Mouse (Mus musculus): ENCODE results near the gene Dnajb11.

- no peak for TF ChIP-seq CTCF (IDR thresholded peaks at IDR 0.05; ENCODE audit: low read depth)
- no peak for TF ChIP-seq EP300 (IDR thresholded peaks at IDR 0.05; ENCODE audit: low read depth)
These were observed 60.4 kb downstream of the Dnajb11 start, which contains the start of gene Fetub for GRCm38 (mm10) chr16:22918034-22918433.
